Mouse (Mus musculus) stomach, postnatal 0 days (tissue): ENCODE data around the gene Fosl1. TPM values are rescaled to one million over a fixed set of nuclear protein-coding genes. Genes with fewer than 3 reads are reported as not detected.

Experiments used
- ATAC-seq: fragments of 200-750 bp; cut with Nextera tagmentation; 2 replicates; pipeline ENCODE4 v1.8.0; 2017; ENCODE audit not compliant: low FRiP score, low TSS enrichment
- DNase-seq: peaks from one replicate; pipeline ENCODE4 v3.0.0-alpha.2; 2016; ENCODE audit warnings: low spot score
- H3K27ac ChIP-seq: fragments of 300-500 bp; sonication (generic); replicated peaks from 2 replicates; pipeline ENCODE4 v1.5.1; 2014; ENCODE audit warnings: mild to moderate bottlenecking, control low read depth
- H3K27me3 ChIP-seq: fragments of 300-500 bp; sonication (generic); 2 replicates; pipeline ENCODE4 v1.6.1; 2014; ENCODE audit warnings: low read length; ENCODE audit not compliant: control insufficient read depth, insufficient read depth
- H3K36me3 ChIP-seq: fragments of 300-500 bp; sonication (generic); 2 replicates; pipeline ENCODE4 v1.6.1; 2014; ENCODE audit warnings: low read length, mixed read lengths; ENCODE audit not compliant: control insufficient read depth, insufficient read depth
- H3K4me1 ChIP-seq: fragments of 300-500 bp; sonication (generic); replicated peaks from 2 replicates; pipeline ENCODE4 v1.6.1; 2014; ENCODE audit warnings: antibody characterized with exemption; ENCODE audit not compliant: control insufficient read depth, insufficient read depth
- H3K4me2 ChIP-seq: fragments of 300-500 bp; sonication (generic); replicated peaks from 2 replicates; pipeline ENCODE4 v1.6.1; 2014; ENCODE audit warnings: low read depth, mild to moderate bottlenecking, control low read depth, moderate library complexity
- H3K4me3 ChIP-seq: fragments of 300-500 bp; sonication (generic); 2 replicates; pipeline ENCODE4 v1.5.1; 2014; ENCODE audit warnings: low read depth, low read length, control low read depth
- H3K9ac ChIP-seq: fragments of 300-500 bp; sonication (generic); 2 replicates; pipeline ENCODE4 v1.6.1; 2014; ENCODE audit warnings: mild to moderate bottlenecking, low read length, control low read depth, mixed read lengths
- H3K9me3 ChIP-seq: fragments of 300-500 bp; sonication (generic); 2 replicates; pipeline ENCODE4 v1.6.1; 2016; ENCODE audit warnings: low read length; ENCODE audit not compliant: control insufficient read depth
- CTCF ChIP-seq: IDR thresholded peaks from 2 replicates; pipeline ENCODE4 v1.5.1; 2016; ENCODE audit warnings: antibody characterized with exemption, low read depth, mild to moderate bottlenecking, moderate library complexity
- EP300 ChIP-seq: optimal IDR thresholded peaks from 2 replicates; pipeline ENCODE3; 2016; ENCODE audit warnings: antibody characterized with exemption
- WGBS: fragments of 180-500 bp; shearing (Covaris S2); extraction: QIAGEN DNeasy Blood & Tissue Kit; methylation state at CpG from one replicate; pipeline ENCODE4 v1.1.7; 2014; 5-methylcytosine and 5-hydroxymethylcytosine counted together
- polyA plus RNA-seq: library from polyadenylated mRNA; unstranded; fragments of >200 nt; fragmentation: Nextera tagmentation; extraction: Ambion mirVana; gene quantifications from 2 replicates; pipeline ENCODE4 v1.2.1, GENCODE M21; 2015

Fosl1 gene
- polyA plus RNA-seq, 1 experiment from 2014 or later: 0.16 TPM

DNA sequence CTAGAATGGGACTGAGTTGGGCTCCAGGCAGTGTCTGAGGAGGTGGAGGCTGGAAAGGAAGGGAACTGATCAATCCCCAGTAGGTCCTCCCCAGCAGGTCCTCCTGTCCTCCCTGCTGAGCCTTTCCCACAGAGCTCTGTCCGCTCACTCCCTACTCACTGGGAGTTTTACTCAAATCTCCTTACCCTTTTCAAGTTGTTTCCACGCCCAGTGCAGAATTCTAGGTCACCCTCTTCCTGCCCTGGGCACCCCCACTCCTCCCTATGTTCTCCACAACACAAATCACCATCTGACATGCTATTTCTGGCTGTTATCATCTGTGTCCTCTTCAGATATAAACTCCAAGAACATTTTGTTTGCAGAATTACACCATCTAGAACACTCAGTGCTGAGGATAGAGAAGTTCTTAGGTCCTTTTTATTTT, 32.8 kb upstream of the Fosl1 start:
- Histone ChIP-seq H3K27me3 (no peaks in the 10 kb centered on the region), H3K27ac (no peak overlapping the region), H3K4me3 (no peak overlapping the region), H3K4me2 (no peak overlapping the region), H3K9ac (no peak overlapping the region), H3K36me3 (no peaks in the 10 kb centered on the region), H3K9me3 (no peaks in the 10 kb centered on the region), H3K4me1 (no peaks in the 10 kb centered on the region)
- ATAC-seq (no peak), DNase-seq (no peak)
- TF ChIP-seq EP300 (no peak), CTCF (no peak)
- WGBS: 56% methylated on average over 2 of the region's 2 CpGs

DNA sequence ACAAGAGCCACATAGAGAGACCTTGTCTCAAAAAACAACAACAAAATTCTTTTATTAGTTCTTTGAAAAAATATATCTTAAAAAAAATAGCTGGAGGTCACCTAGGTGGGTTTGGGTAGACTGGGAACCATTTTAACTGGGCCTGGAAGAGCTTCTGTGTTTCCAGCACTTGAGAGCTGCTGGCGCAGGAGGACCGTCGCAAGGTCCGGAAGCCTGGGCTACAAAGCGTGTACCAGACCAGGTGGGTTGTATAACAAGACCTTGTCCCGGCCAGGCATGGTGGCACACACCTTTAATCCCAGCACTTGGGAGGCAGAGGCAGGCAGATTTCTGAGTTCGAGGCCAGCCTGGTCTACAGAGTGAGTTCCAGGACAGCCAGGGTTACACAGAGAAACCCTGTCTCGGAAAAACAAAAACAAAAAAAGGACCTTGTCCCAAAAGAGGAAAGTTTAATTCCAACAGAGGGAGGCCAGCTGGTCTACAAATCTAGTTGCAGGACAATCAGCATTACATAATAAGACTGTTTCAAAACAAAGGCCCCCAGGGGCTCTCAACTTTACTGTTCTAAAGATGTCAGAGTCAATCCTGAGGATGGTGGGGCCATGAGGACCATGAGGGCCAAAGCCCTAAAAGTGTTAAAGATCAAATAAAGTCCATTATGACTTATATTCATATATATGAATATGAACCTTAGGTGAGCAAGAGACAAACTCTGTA, 28.4 kb upstream of the Fosl1 start:
- H3K27ac ChIP-seq: no peak overlapping the region
- H3K9me3 ChIP-seq: no peaks in the 10 kb centered on the region
- no peak overlapping the region for H3K9ac ChIP-seq
- DNase-seq (no peak), ATAC-seq (no peak)
- H3K4me3 ChIP-seq: no peak overlapping the region
- TF ChIP-seq CTCF (no peak), EP300 (no peak)
- H3K4me1 ChIP-seq: peaks cover 4% of the 10 kb centered on the region; the same call in 1 of the 2 replicates
- WGBS: 93% methylated on average over 8 of the region's 8 CpGs
- H3K36me3 ChIP-seq: peaks cover 3% of the 10 kb centered on the region
- no peak overlapping the region for H3K4me2 ChIP-seq
- no peaks in the 10 kb centered on the region for H3K27me3 ChIP-seq

DNA sequence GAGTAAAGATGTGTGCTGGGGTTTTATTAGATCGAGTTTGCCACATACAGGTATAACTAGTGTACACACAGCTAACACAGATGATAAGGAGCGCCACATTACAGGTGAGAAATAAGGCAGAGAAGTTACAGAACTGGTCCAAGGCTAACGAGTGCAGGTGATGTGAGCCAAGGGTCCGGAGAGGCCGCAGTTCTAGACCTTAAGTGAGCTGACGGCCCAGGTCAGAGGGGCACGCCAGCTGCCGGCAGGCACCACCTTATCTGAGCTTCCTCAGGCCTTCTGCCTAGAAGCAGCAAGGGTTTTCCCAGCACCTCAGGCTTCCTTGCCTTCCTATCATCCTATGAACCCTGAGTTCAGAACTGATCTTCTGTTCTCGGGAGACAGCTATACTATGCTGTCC, 27.7 kb upstream of the Fosl1 start:
- no peak for ATAC-seq
- no peak overlapping the region for H3K9ac ChIP-seq
- H3K9me3 ChIP-seq: no peaks in the 10 kb centered on the region
- no peaks in the 10 kb centered on the region for H3K27me3 ChIP-seq
- H3K4me1 ChIP-seq: peaks cover 4% of the 10 kb centered on the region; the same call in 1 of the 2 replicates
- WGBS: 86% methylated on average over 9 of the region's 9 CpGs
- no peak overlapping the region for H3K4me3 ChIP-seq
- no peak overlapping the region for H3K27ac ChIP-seq
- TF ChIP-seq CTCF (no peak), EP300 (no peak)
- no peak overlapping the region for H3K4me2 ChIP-seq
- no peak for DNase-seq
- H3K36me3 ChIP-seq: peaks cover 3% of the 10 kb centered on the region

DNA sequence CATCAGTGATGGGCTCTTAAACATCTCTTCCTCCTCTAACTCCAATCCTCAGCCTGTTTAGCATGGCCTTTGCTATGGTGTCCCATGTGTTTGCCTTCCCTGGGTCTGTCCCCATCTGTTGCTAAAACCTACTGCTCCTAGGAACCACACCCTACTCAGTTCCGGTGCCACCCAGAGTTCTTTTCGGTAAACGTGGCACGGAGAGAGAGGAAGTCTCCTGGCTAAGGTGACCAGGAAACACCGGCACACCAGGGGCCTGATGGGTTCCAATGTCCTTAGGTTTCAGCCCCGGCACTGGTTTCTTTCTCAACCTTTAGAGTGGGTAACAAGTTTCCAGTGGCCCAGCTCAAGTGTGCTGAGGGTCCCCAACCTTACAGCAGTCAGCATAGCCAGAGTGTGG, 26.8 kb upstream of the Fosl1 start:
- peaks cover 4% of the 10 kb centered on the region; the same call in 1 of the 2 replicates for H3K4me1 ChIP-seq
- peaks cover 3% of the 10 kb centered on the region for H3K36me3 ChIP-seq
- no peak overlapping the region for H3K4me2 ChIP-seq
- TF ChIP-seq CTCF (no peak), EP300 (no peak)
- WGBS: 89% methylated on average over 6 of the region's 6 CpGs
- H3K9ac ChIP-seq: no peak overlapping the region
- H3K27ac ChIP-seq: no peak overlapping the region
- ATAC-seq: no peak
- no peak overlapping the region for H3K4me3 ChIP-seq
- no peak for DNase-seq
- no peaks in the 10 kb centered on the region for H3K9me3 ChIP-seq
- H3K27me3 ChIP-seq: no peaks in the 10 kb centered on the region

DNA sequence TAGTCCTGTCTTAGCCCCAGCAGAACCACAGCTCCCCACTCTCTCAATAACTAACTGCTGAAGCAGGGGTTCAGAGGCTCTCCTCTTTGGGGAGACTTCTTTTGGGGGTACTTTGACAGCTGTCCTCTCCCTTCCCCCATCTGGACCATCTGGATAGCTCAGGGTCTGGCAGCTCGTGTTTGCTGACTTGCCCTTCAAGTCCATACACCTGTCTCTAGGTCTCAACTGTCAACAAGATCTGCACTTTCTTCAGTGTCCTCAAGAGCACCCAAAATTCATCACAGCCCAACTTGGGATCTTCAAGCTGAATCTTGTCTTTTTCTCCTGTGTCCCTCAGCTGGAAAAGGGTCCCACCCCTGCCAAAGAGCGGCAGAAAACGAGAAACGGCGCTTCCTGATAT, 25.6 kb upstream of the Fosl1 start:
- Histone ChIP-seq H3K4me1 (peaks cover 10% of the 10 kb centered on the region), H3K4me2 (no peak overlapping the region), H3K36me3 (peaks cover 3% of the 10 kb centered on the region), H3K9ac (no peak overlapping the region), H3K4me3 (no peak overlapping the region), H3K9me3 (no peaks in the 10 kb centered on the region), H3K27me3 (no peaks in the 10 kb centered on the region), H3K27ac (no peak overlapping the region)
- 82% methylated on average over 5 of the region's 5 CpGs for WGBS
- ATAC-seq (no peak), DNase-seq (no peak)
- TF ChIP-seq EP300: no peak
- TF ChIP-seq CTCF: no peak

DNA sequence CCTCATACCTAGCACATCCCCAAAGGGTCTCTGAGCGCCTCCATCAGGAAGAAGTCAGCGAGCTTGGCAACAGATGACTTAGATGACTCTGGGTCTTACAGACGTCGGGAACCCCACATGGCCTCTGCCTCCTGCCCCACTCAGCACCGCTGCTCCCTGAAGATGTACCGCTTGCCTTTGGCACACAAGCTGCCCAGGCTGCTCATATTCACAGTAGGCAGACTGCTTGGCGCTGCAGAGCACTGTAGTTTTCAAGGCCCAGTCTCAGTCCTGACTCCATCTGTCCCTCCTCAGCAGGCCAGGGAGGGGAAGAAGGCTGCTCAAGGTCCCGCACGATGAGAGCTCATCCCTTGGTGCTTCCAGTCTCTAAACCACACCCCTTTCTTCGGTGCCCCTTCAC, 25.1 kb upstream of the Fosl1 start:
- Histone ChIP-seq H3K36me3 (peaks cover 3% of the 10 kb centered on the region), H3K4me1 (peaks cover 10% of the 10 kb centered on the region), H3K27me3 (no peaks in the 10 kb centered on the region), H3K4me3 (no peak overlapping the region), H3K9ac (no peak overlapping the region), H3K27ac (no peak overlapping the region), H3K4me2 (no peak overlapping the region), H3K9me3 (no peaks in the 10 kb centered on the region)
- TF ChIP-seq CTCF (no peak), EP300 (no peak)
- ATAC-seq (no peak), DNase-seq (no peak)
- 81% methylated on average over 10 of the region's 10 CpGs for WGBS
